Mouse (Mus musculus): ENCODE results near the gene Nckap5. TPM values are rescaled to one million over a fixed set of nuclear protein-coding genes. Genes with fewer than 3 reads are reported as not detected.

The Nckap5 gene
- polyA plus RNA-seq, 1 experiment from 2014 or later = 24.7 TPM

DNA sequence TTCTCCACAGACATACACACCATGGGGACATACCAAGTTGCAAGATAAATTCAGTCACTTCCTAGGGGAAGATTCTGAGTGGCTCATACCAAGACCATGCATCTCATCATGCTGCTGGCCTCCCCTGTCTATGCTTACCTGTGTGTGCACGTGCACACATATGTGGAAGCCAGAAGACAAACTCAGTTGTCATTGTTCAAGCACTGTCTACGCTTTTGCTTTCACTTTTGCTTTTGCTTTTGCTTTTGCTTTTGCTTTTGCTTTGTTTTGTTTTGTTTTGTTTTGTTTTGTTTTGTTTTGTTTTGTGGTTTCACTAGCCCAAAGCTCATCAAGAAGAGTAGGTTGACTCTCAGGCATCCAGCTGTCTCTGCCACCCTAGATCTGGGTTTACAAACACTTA, 67.4 kb downstream of the Nckap5 start:
- no peaks in the 10 kb centered on the region for H3K9me3 ChIP-seq
- no peak for ATAC-seq (replicated peaks)
- H3K9ac ChIP-seq (replicated peaks) = no peak overlapping the region
- no peaks in the 10 kb centered on the region for H3K36me3 ChIP-seq
- no peak overlapping the region for H3K4me2 ChIP-seq (replicated peaks)
- H3K27ac ChIP-seq (replicated peaks) = no peak overlapping the region
- 0 out of 2 replicates have a peak, but pooled peaks cover 2% of the 10 kb centered on the region for H3K4me1 ChIP-seq
- 92% methylated on average over 2 of the region's 2 CpGs for WGBS
- no peaks in the 10 kb centered on the region for H3K27me3 ChIP-seq
- H3K4me3 ChIP-seq = no peak overlapping the region

- no peak for ATAC-seq (replicated peaks)
- H3K27me3 ChIP-seq = no peaks in the 10 kb centered on the region
- WGBS = 27% methylated on average over 2 of the region's 2 CpGs
- no peaks in the 10 kb centered on the region for H3K4me1 ChIP-seq
- no peak overlapping the region for H3K27ac ChIP-seq (replicated peaks)
- no peak overlapping the region for H3K4me2 ChIP-seq (replicated peaks)
- no peak overlapping the region for H3K9ac ChIP-seq (replicated peaks)
- no peak overlapping the region for H3K4me3 ChIP-seq
- no peaks in the 10 kb centered on the region for H3K9me3 ChIP-seq
- H3K36me3 ChIP-seq = no peaks in the 10 kb centered on the region
Observed at GRCm38 (mm10) chr1:126760386-126760785, 70.2 kb downstream of the Nckap5 start.

DNA sequence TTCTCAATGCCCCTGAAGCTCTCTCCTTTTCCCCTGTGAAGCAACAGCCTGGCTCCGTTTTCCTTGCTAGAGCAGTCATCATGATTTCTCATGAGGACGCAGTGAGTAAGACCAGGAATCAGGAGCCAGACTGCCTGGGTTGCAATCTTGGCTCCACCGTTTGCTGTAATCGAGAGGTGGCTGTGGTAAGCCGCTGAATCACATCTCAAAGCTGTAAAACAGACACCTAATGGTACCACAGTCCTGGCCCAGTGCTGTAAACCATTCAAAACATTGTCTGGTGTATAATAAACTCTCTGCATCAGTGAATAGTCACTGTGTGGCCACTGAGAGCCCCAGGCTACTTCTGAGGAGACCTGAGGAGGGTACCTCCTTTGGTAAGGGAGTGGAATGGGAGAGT, 74.9 kb downstream of the Nckap5 start:
- Histone ChIP-seq H3K27me3 (no peaks in the 10 kb centered on the region), H3K4me2 (replicated peaks) (no peak overlapping the region), H3K27ac (replicated peaks) (no peak overlapping the region), H3K9ac (replicated peaks) (no peak overlapping the region), H3K4me1 (0 out of 2 replicates have a peak, but pooled peaks cover 5% of the 10 kb centered on the region), H3K4me3 (no peak overlapping the region), H3K36me3 (no peaks in the 10 kb centered on the region), H3K9me3 (no peaks in the 10 kb centered on the region)
- whole genome bisulfite sequencing = 68% methylated on average over 5 of the region's 5 CpGs
- ATAC-seq (replicated peaks) = no peak

GRCm38 (mm10) chr1:126753611-126754010, 77.0 kb downstream of the Nckap5 start:
- H3K27ac ChIP-seq (replicated peaks) = no peak overlapping the region
- 0 out of 2 replicates have a peak, but pooled peaks cover 5% of the 10 kb centered on the region for H3K4me1 ChIP-seq
- H3K36me3 ChIP-seq = no peaks in the 10 kb centered on the region
- H3K9me3 ChIP-seq = no peaks in the 10 kb centered on the region
- ATAC-seq (replicated peaks) = no peak
- H3K4me2 ChIP-seq (replicated peaks) = no peak overlapping the region
- H3K4me3 ChIP-seq = no peak overlapping the region
- no peaks in the 10 kb centered on the region for H3K27me3 ChIP-seq
- H3K9ac ChIP-seq (replicated peaks) = no peak overlapping the region

GRCm38 (mm10) chr1:126752247-126753037, 78.2 kb downstream of the Nckap5 start:
- H3K36me3 ChIP-seq = no peaks in the 10 kb centered on the region
- H3K9me3 ChIP-seq = no peaks in the 10 kb centered on the region
- no peak overlapping the region for H3K27ac ChIP-seq (replicated peaks)
- 0 out of 2 replicates have a peak, but pooled peaks cover 5% of the 10 kb centered on the region for H3K4me1 ChIP-seq
- 83% methylated on average over 13 of the region's 13 CpGs for WGBS
- ATAC-seq (replicated peaks) = no peak
- H3K9ac ChIP-seq (replicated peaks) = no peak overlapping the region
- H3K27me3 ChIP-seq = no peaks in the 10 kb centered on the region
- H3K4me2 ChIP-seq (replicated peaks) = no peak overlapping the region
- no peak overlapping the region for H3K4me3 ChIP-seq

DNA sequence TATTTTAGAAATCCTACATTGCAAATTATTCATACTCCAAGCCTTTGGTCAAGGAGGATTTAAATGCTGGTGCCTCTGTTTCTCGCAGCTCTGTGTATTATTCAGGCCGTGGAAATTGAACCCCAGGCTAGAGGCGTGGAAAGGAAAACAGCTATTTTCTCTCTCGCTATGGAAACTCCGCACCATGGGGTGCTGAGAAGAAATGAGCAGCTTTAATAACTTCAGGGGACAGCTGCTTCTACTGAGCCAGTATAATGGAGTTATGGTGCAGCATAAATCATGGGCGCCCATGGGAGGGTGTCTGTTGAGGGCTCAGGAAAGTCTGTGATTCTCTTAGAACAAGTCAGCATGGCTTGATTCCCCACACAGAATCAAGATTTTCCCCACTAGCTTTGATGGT, 79.5 kb downstream of the Nckap5 start:
- H3K9ac ChIP-seq (replicated peaks) = no peak overlapping the region
- no peaks in the 10 kb centered on the region for H3K27me3 ChIP-seq
- H3K4me2 ChIP-seq (replicated peaks) = no peak overlapping the region
- H3K4me1 ChIP-seq = 0 out of 2 replicates have a peak, but pooled peaks cover 5% of the 10 kb centered on the region
- WGBS = 51% methylated on average over 6 of the region's 6 CpGs
- H3K4me3 ChIP-seq = no peak overlapping the region
- no peaks in the 10 kb centered on the region for H3K36me3 ChIP-seq
- H3K9me3 ChIP-seq = no peaks in the 10 kb centered on the region
- no peak for ATAC-seq (replicated peaks)
- no peak overlapping the region for H3K27ac ChIP-seq (replicated peaks)

DNA sequence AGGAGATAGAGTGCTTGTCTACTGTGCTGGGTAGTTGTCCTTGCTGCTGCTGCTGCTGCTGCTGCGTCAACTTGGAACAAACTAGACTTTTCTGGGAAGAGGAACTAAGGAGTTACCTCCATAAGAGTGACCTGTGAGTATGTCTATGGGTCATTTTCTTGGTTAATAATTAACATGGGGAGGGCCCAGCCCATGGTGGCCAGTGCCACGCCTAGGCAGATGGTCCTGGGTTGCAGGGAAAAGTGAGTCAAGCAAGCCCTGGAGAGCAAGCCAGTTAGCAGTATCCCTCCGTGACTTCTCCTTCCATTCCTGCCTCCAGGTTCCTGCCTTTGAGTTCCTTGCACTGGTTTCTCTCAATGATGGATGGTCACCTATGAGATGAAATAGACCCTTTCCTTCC, 80.4 kb downstream of the Nckap5 start:
- H3K9me3 ChIP-seq = no peaks in the 10 kb centered on the region
- ATAC-seq (replicated peaks) = no peak
- peaks cover 12% of the 10 kb centered on the region for H3K4me1 ChIP-seq
- H3K27me3 ChIP-seq = no peaks in the 10 kb centered on the region
- H3K9ac ChIP-seq (replicated peaks) = no peak overlapping the region
- no peak overlapping the region for H3K4me2 ChIP-seq (replicated peaks)
- H3K36me3 ChIP-seq = no peaks in the 10 kb centered on the region
- no peak overlapping the region for H3K4me3 ChIP-seq
- WGBS = 97% methylated on average over 3 of the region's 3 CpGs
- H3K27ac ChIP-seq (replicated peaks) = no peak overlapping the region

GRCm38 (mm10) chr1:126747914-126748313, 82.7 kb downstream of the Nckap5 start:
- no peak overlapping the region for H3K9ac ChIP-seq (replicated peaks)
- WGBS = 79% methylated on average over 4 of the region's 4 CpGs
- no peaks in the 10 kb centered on the region for H3K9me3 ChIP-seq
- no peak overlapping the region for H3K4me2 ChIP-seq (replicated peaks)
- H3K36me3 ChIP-seq = no peaks in the 10 kb centered on the region
- H3K4me1 ChIP-seq = peaks cover 20% of the 10 kb centered on the region
- no peak for ATAC-seq (replicated peaks)
- no peak overlapping the region for H3K27ac ChIP-seq (replicated peaks)
- H3K27me3 ChIP-seq = no peaks in the 10 kb centered on the region
- H3K4me3 ChIP-seq = no peak overlapping the region

DNA sequence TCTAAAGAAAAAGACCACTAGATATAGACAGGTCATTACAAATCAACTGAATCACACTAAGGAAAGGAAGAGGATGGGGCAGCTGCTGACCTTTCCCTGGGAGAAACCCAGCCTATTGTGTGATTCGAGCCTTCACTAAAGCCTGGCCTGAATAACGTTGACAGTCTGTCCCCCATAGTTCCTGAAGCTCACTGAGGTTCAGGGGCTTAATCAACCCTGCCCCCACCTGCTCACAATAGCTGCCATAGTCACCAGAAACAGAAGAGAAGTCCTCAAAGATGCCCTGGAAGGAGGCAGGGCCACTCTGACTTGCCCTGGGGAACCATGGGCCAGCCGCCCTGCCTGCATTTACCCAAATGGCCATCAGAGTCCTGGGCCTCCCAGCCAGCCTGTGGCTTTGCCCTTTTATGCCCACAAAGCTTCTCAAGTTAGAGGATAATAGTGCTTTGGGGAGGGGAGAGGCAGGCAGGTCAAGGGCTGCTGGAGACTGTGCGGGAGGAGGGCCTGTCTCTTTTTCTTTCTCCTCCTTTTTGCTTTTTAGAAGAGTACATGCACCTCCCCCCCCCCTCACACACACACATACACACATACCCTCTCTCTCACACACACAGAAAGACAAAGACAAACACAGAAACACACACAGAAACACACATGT, 85.0 kb downstream of the Nckap5 start:
- Histone ChIP-seq H3K4me1 (peaks cover 14% of the 10 kb centered on the region), H3K27ac (replicated peaks) (no peak overlapping the region), H3K27me3 (no peaks in the 10 kb centered on the region), H3K9me3 (no peaks in the 10 kb centered on the region), H3K4me3 (no peak overlapping the region), H3K36me3 (no peaks in the 10 kb centered on the region), H3K9ac (replicated peaks) (no peak overlapping the region), H3K4me2 (replicated peaks) (no peak overlapping the region)
- no peak for ATAC-seq (replicated peaks)
- 9% methylated on average over 4 of the region's 4 CpGs for WGBS

DNA sequence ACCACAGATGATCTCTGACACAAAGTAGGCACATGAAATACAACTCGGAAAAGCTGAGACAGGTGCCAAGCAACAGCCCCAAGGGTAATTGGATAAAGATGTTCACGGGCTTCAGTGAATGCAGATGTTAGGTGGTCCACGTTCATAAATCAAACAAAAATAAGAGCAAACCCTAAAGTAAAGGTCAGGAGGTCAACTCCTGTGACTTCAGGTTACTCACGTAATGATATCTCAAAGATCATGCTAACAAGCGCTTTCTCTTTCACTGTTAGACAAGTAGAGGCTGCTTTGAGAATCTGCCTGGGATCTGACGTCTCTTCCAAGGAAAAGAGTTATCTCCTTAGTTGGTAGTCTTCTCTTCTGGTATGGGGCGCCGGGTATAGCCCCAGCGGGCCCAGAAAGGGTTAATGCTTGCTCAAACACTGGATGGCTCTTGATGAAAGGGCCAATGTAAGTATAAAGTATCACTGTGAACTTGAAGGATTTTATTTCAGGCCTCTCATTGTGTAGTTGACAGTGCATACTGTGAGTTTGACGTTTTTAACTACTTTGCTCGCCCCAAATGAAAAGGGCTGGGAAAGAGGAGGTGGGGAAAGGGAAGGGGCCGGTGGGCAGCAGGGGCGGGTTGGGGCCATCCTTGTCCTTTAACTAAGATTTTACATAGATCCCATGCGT, 85.8 kb downstream of the Nckap5 start:
- Histone ChIP-seq H3K4me2 (replicated peaks) (no peak overlapping the region), H3K27ac (replicated peaks) (no peak overlapping the region), H3K9ac (replicated peaks) (no peak overlapping the region), H3K27me3 (no peaks in the 10 kb centered on the region), H3K36me3 (no peaks in the 10 kb centered on the region), H3K4me1 (peaks cover 14% of the 10 kb centered on the region), H3K9me3 (no peaks in the 10 kb centered on the region), H3K4me3 (no peak overlapping the region)
- ATAC-seq (replicated peaks) = no peak
- 47% methylated on average over 14 of the region's 14 CpGs for WGBS

DNA sequence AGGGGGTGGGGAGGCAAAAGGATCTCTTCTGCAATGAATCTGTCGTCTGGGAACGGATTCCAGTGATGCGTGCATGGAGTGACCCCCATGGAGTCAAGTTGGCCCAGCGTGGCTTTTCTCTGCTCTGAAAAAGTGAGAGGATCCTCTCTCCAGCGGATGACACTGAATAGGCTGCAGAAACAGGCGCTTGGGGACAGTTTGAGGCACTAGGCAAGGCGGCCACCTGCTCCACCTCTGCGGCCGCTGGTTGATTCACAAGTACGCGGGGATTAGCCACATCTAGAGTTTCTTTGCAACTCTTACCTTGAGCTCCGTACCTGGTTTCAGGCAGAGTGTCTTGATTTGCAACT, 92.3 kb downstream of the Nckap5 start:
- peak; percentile 53; the same call in 1 of the 2 replicates for ATAC-seq (replicated peaks)

More for the DNA sequence above, 92.3 kb downstream of the Nckap5 start:
- Histone ChIP-seq H3K9me3 (no peaks in the 10 kb centered on the region), H3K4me2 (replicated peaks) (peak overlapping the region; percentile 81), H3K27me3 (no peaks in the 10 kb centered on the region), H3K36me3 (no peaks in the 10 kb centered on the region), H3K4me3 (peak overlapping the region; percentile 47), H3K27ac (replicated peaks) (peak overlapping the region; percentile 59; the same call in 1 of the 2 replicates), H3K9ac (replicated peaks) (peak overlapping the region; percentile 41), H3K4me1 (peaks cover 21% of the 10 kb centered on the region)
- 2% methylated on average over 12 of the region's 12 CpGs for WGBS
